Mouse (Mus musculus): Measurements from ENCODE around the gene Amph.

GRCm38 (mm10) chr13:19137212-19137611, 189.2 kb downstream of the Amph start:
- no peak for TF ChIP-seq CTCF (IDR thresholded peaks at IDR 0.05; ENCODE audit: control insufficient read depth, insufficient read depth, insufficient read length)
- no peak for TF ChIP-seq MAX (IDR thresholded peaks at IDR 0.05)
- TF ChIP-seq USF1 (IDR thresholded peaks at IDR 0.05; ENCODE audit: low read depth), result no peak
- TF ChIP-seq MYOD1 (IDR thresholded peaks at IDR 0.05; ENCODE audit: control insufficient read depth, insufficient read length, low read depth), result no peak
